Mouse (Mus musculus) midbrain, postnatal 0 days (tissue): ENCODE measurements at regions not wholly inside any gene's neighbourhood (a gene's known extent, or its start where the extent isn't known, plus 50 kb on each side); places are given as distances from the start of the nearest gene placed in this dataset.
"Not testable (repeated sequence)": the region's sequence is repeated elsewhere in the genome, so short reads cannot be mapped to it uniquely, and the experiment has no call there.

ENCODE experiments used
- ATAC-seq: fragments of 200-750 bp; cut with Nextera tagmentation; 2 replicates; pipeline ENCODE4 v1.8.0; 2017; ENCODE audit warnings: moderate number of reproducible peaks, mild to moderate bottlenecking, moderate TSS enrichment, moderate library complexity; ENCODE audit not compliant: low FRiP score
- DNase-seq: peaks from one replicate; pipeline ENCODE4 v3.0.0-alpha.2; 2015; ENCODE audit warnings: low spot score
- H3K27ac ChIP-seq: fragments of 300-500 bp; sonication (generic); 2 replicates; pipeline ENCODE4 v1.5.1; 2014; ENCODE audit warnings: low read depth, mild to moderate bottlenecking, low read length, mixed read lengths
- H3K27me3 ChIP-seq: fragments of 300-500 bp; sonication (generic); 2 replicates; pipeline ENCODE4 v1.6.1; 2014; ENCODE audit warnings: low read length, control low read depth, mixed read lengths; ENCODE audit not compliant: insufficient read depth
- H3K36me3 ChIP-seq: fragments of 300-500 bp; sonication (generic); 2 replicates; pipeline ENCODE4 v1.6.1; 2014; ENCODE audit warnings: low read length, control low read depth, mixed read lengths; ENCODE audit not compliant: insufficient read depth
- H3K4me1 ChIP-seq: fragments of 300-500 bp; sonication (generic); 2 replicates; pipeline ENCODE4 v1.6.1; 2014; ENCODE audit warnings: mild to moderate bottlenecking, control low read depth, antibody characterized with exemption, low read length, mixed read lengths; ENCODE audit not compliant: insufficient read depth
- H3K4me2 ChIP-seq: fragments of 300-500 bp; sonication (generic); 2 replicates; pipeline ENCODE4 v1.6.1; 2014; ENCODE audit warnings: low read depth, mild to moderate bottlenecking, low read length, mixed read lengths; ENCODE audit not compliant: poor library complexity, severe bottlenecking
- H3K4me3 ChIP-seq: fragments of 300-500 bp; sonication (generic); 2 replicates; pipeline ENCODE4 v1.5.1; 2014; ENCODE audit warnings: low read depth, mild to moderate bottlenecking, low read length, moderate library complexity
- H3K9ac ChIP-seq: fragments of 300-500 bp; sonication (generic); replicated peaks from 2 replicates; pipeline ENCODE4 v1.6.1; 2014; ENCODE audit warnings: mild to moderate bottlenecking, low read length, moderate library complexity, mixed read lengths; ENCODE audit not compliant: poor library complexity, severe bottlenecking
- H3K9me3 ChIP-seq: fragments of 300-500 bp; sonication (generic); 2 replicates; pipeline ENCODE4 v1.6.1; 2016; ENCODE audit warnings: low read length, control low read depth
- CTCF ChIP-seq: IDR thresholded peaks from 2 replicates; pipeline ENCODE4 v1.5.1; 2016; ENCODE audit warnings: antibody characterized with exemption, mild to moderate bottlenecking
- WGBS: fragments of 180-500 bp; shearing (Covaris S2); extraction: QIAGEN DNeasy Blood & Tissue Kit; methylation state at CpG from one replicate; pipeline ENCODE4 v1.1.7; 2014; 5-methylcytosine and 5-hydroxymethylcytosine counted together

DNA sequence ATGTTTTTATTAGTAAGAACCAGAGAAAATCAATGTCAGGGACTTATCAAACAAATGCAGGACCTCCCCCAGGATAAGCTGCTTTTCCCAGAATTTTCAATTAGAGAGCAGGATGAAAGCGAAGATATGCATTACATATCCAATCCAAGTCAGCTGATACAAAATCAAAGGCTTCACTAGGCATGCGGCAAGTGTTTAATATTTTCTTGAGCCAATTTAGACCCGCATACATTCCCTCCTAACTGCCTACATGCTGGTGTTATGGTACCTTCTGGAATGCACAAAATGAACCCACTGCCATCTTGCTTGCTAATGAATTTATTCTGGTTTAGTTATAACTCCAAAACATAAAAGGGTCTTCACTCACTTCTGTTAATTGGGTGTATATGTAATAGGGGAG, 112.9 kb upstream of the Prl start:
- Histone ChIP-seq H3K4me2 (no peak overlapping the region), H3K4me3 (no peak overlapping the region), H3K4me1 (no peaks in the 10 kb centered on the region), H3K27ac (no peak overlapping the region), H3K36me3 (no peaks in the 10 kb centered on the region), H3K9me3 (no peaks in the 10 kb centered on the region), H3K9ac (no peak overlapping the region), H3K27me3 (no peaks in the 10 kb centered on the region)
- DNase-seq (no peak), ATAC-seq (no peak)
- TF ChIP-seq CTCF, result no peak
- 39% methylated on average over 3 of the region's 3 CpGs for WGBS

DNA sequence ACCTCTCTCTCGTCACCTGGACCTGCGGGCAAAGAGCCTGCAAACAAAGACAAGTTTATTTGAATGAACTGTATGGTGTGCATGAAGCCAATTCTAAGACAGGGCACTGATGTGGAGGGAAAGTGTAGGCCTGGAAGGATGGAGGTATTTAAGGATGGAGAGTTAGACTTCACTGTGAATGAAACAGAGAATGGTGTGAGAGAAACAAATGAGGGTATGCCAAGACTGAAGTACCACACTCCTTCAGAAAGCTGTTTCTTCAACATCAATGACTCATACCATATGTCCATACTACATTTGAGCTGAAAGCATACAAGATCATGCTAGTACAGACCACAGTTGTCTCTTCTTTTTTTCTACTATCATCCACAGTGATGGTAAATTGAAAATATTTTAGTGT, 105.9 kb upstream of the Prl start:
- WGBS, result 93% methylated on average over 2 of the region's 2 CpGs

DNA sequence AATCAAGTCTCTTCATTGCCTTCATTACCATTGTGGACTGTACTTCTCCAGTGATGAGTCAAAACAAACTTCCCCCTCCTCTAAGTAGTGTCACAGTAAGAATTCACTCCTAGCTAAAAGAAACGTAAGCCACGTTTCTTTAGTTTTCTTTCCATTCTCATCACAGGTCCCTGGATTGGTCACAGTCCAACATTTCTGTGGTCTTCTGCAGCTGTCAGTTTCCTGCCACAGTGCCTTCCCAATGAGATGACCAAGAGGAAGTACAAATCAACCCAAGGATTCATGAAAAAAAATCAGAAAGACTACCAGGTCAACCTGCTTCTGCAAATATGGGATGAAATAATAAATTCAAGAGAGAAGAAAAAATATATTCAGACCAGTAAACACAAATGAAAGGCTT, 103.5 kb upstream of the Prl start:
- Histone ChIP-seq H3K4me2 (no peak overlapping the region), H3K4me1 (no peaks in the 10 kb centered on the region), H3K9me3 (no peaks in the 10 kb centered on the region), H3K4me3 (no peak overlapping the region), H3K27me3 (no peaks in the 10 kb centered on the region), H3K36me3 (no peaks in the 10 kb centered on the region), H3K9ac (no peak overlapping the region), H3K27ac (no peak overlapping the region)
- no peak for TF ChIP-seq CTCF
- ATAC-seq (no peak), DNase-seq (no peak)
- 90% methylated on average over 2 of the region's 2 CpGs for WGBS

More for the DNA sequence above, 105.9 kb upstream of the Prl start:
- H3K9me3 ChIP-seq, result no peaks in the 10 kb centered on the region
- H3K4me1 ChIP-seq, result no peaks in the 10 kb centered on the region
- H3K4me2 ChIP-seq, result no peak overlapping the region
- no peak for ATAC-seq
- no peak for TF ChIP-seq CTCF
- no peak for DNase-seq
- no peaks in the 10 kb centered on the region for H3K27me3 ChIP-seq
- H3K27ac ChIP-seq, result no peak overlapping the region
- H3K36me3 ChIP-seq, result no peaks in the 10 kb centered on the region
- H3K4me3 ChIP-seq, result no peak overlapping the region
- H3K9ac ChIP-seq, result no peak overlapping the region

DNA sequence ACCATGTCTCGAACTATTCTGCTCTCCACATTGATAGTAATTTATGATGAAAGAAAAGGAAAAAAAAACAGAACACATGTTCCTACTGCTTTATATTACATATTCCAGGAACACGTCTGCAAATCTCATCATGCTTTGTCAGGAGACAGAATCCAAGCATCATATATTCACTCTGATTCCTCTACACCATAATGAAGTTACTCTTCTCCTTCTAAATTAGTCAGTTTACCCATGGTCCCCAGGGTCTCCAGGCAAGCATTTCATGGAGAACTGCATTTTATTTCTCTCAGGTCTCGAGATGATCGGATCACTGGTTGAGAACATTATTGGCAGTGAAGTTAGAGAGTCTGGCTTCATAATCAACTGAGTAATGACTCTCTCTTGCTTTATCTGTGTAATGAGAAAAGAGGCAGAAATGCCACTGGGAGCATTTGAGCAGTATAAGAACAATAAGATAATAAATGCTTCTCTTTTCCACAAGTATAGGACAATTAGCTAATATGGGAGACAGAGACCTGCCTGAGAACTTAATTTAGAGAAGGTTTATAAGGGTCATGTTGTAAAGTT, 97.8 kb upstream of the Prl start:
- TF ChIP-seq CTCF, result no peak
- H3K4me1 ChIP-seq, result no peaks in the 10 kb centered on the region
- ATAC-seq (no peak), DNase-seq (peak; percentile 26)
- H3K36me3 ChIP-seq, result no peaks in the 10 kb centered on the region
- no peak overlapping the region for H3K9ac ChIP-seq
- H3K4me3 ChIP-seq, result no peak overlapping the region
- H3K9me3 ChIP-seq, result no peaks in the 10 kb centered on the region
- no peak overlapping the region for H3K27ac ChIP-seq
- no peak overlapping the region for H3K4me2 ChIP-seq
- 74% methylated on average over 4 of the region's 4 CpGs for WGBS
- H3K27me3 ChIP-seq, result no peaks in the 10 kb centered on the region

DNA sequence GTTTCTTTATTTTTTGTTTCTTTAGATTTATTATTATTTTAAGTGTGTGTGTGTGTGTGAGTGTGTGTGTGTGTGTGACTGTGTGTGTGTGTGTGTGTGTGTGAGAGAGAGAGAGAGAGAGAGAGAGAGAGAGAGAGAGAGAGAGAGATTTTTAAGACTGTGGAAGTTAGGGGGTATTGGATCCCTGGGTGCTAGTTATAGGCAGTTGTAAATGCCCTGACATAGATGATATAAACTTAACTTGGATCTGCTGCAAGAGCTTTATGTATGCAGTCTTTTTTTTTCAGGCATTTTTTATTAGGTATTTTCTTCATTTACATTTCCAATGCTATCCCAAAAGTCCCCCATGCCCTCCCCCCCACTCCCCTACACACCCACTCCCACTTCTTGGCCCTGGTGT, 96.8 kb upstream of the Prl start:
- H3K27me3 ChIP-seq, H3K4me1 ChIP-seq, H3K9me3 ChIP-seq, DNase-seq, H3K9ac ChIP-seq, H3K27ac ChIP-seq, H3K36me3 ChIP-seq, H3K4me3 ChIP-seq, H3K4me2 ChIP-seq, ATAC-seq: not testable (repeated sequence)

DNA sequence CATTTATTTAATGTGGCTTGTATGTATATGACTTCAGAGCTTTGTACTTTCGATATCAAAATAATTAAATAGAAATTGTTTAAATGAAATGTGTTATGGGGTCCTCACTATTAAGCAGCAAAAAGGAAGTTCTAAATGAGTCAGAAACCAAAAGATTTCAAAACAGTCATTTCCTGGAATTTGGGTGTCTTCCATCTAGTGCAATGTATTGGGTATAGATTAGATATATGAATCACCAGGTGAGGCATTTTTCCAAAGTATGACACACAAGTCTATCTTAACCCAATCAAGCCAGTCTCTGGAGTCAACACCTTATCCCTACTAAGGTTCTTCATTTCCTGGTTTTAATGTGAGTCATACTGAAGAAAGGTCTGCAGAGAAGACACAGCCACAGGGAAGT, 81.3 kb upstream of the Prl start:
- Histone ChIP-seq H3K27ac (no peak overlapping the region), H3K4me1 (no peaks in the 10 kb centered on the region), H3K4me3 (no peak overlapping the region), H3K27me3 (no peaks in the 10 kb centered on the region), H3K9me3 (no peaks in the 10 kb centered on the region), H3K4me2 (no peak overlapping the region), H3K9ac (no peak overlapping the region), H3K36me3 (no peaks in the 10 kb centered on the region)
- no peak for ATAC-seq
- 93% methylated on average over 1 of the region's 1 CpGs for WGBS
- no peak for TF ChIP-seq CTCF
- no peak for DNase-seq
